Mouse (Mus musculus) lung, postnatal 4 days (tissue): Measurements from ENCODE around the gene Ehhadh.

Experiments used
- DNase-seq, 2 experiments: peaks; one replicate each; pipeline ENCODE4 v3.0.0; 2021

Gene Ehhadh

GRCm38 (mm10) chr16:21727421-21727820 lies 60.2 kb downstream of the Ehhadh start:
- DNase-seq, result no peak

GRCm38 (mm10) chr16:21724261-21724660 lies 63.3 kb downstream of the Ehhadh start:
- no peak for DNase-seq

GRCm38 (mm10) chr16:21719770-21720169 lies 67.8 kb downstream of the Ehhadh start:
- DNase-seq, result peak; percentile 17 to 38

GRCm38 (mm10) chr16:21714516-21714915 lies 73.1 kb downstream of the Ehhadh start:
- no peak for DNase-seq
